28 mouse cellular contexts compared by ENCODE assay signal in the genomic region with DNA sequence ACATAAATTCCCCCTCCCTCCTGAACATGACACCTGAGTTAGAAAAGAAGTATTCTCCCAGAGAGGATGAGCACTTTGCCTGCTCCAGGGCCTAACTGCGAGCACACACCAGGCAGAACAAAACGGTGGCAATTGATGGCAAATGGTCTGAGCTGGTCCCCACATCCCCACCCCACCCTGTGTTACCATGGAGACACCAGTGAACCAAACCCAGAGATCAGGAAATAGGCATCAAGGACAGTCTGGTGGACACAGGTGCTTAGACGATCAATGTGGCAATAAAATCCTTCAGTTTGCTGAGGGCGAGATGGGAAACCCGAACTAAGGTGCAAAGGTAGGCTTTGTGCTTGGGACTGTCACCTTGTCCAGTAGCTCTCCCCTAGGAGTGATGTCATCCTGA.
"Had no signal": no experiment of that assay in that cellular context is flagged by ENCODE, and none has a peak within 500 bp of the region (broad histone marks: within the 10 kb centered on the region; RNA-seq: fewer than 3 reads in every experiment).

No protein-coding gene starts in this region.

- H3K9me3 ChIP-seq: embryonic facial prominence, embryonic 15.5 days; forebrain, embryonic 12.5 days; forebrain, embryonic 15.5 days had no signal

- ATAC-seq: forebrain, embryonic 13.5 days; forebrain, embryonic 14.5 days; forebrain, embryonic 15.5 days; forebrain, embryonic 16.5 days; forebrain, postnatal 0 days had no signal

- H3K4me3 ChIP-seq: embryonic facial prominence, embryonic 10.5 days; embryonic facial prominence, embryonic 12.5 days; embryonic facial prominence, embryonic 13.5 days; embryonic facial prominence, embryonic 15.5 days; erythroblast, embryonic 14.5 days; forebrain, embryonic 10.5 days; forebrain, embryonic 12.5 days; forebrain, embryonic 13.5 days; forebrain, embryonic 15.5 days; gastrocnemius, adult 2 months; heart, adult 2 months had no signal

- H3K4me1 ChIP-seq: embryonic facial prominence, embryonic 15.5 days had no signal

- H3K9ac ChIP-seq: embryonic facial prominence, embryonic 12.5 days; embryonic facial prominence, embryonic 13.5 days; embryonic facial prominence, embryonic 15.5 days; forebrain, embryonic 12.5 days; forebrain, embryonic 13.5 days; forebrain, embryonic 15.5 days; forebrain, postnatal 0 days had no signal

- H3K27me3 ChIP-seq: embryonic facial prominence, embryonic 12.5 days; embryonic facial prominence, embryonic 13.5 days; embryonic facial prominence, embryonic 15.5 days; forebrain, embryonic 12.5 days; forebrain, embryonic 13.5 days; forebrain, embryonic 15.5 days had no signal

- H3K27ac ChIP-seq: embryonic facial prominence, embryonic 10.5 days; embryonic facial prominence, embryonic 12.5 days; embryonic facial prominence, embryonic 13.5 days; embryonic facial prominence, embryonic 15.5 days; forebrain, embryonic 10.5 days; forebrain, embryonic 12.5 days; forebrain, embryonic 13.5 days; forebrain, embryonic 15.5 days; gastrocnemius, adult 2 months; heart, adult 2 months had no signal

- H3K36me3 ChIP-seq: embryonic facial prominence, embryonic 10.5 days; embryonic facial prominence, embryonic 12.5 days; embryonic facial prominence, embryonic 13.5 days; embryonic facial prominence, embryonic 15.5 days; forebrain, embryonic 10.5 days; forebrain, embryonic 12.5 days; forebrain, embryonic 15.5 days had no signal

- H3K4me2 ChIP-seq: embryonic facial prominence, embryonic 12.5 days; embryonic facial prominence, embryonic 13.5 days; embryonic facial prominence, embryonic 15.5 days; forebrain, embryonic 12.5 days; forebrain, embryonic 13.5 days; forebrain, embryonic 15.5 days had no signal

- DNase-seq: cerebellum, adult 18-20 months; cerebellum, adult 2 months; cerebellum, adult 8-10 months; cerebellum, adult 9-10 months; cerebellum, adult 9-11 months; cerebellum, postnatal 10 days; cerebellum, postnatal 14 days; cerebellum, postnatal 36 days; forebrain, postnatal 0 days; gastrocnemius, adult 2 months; gastrocnemius, postnatal 10 days; gastrocnemius, postnatal 14 days; gastrocnemius, postnatal 25 days; gastrocnemius, postnatal 36 days; heart, adult 11 months; heart, adult 18-20 months; heart, adult 2 months had no signal
